Mouse (Mus musculus): ENCODE results near the gene Ces1d. TPM values are rescaled to one million over a fixed set of nuclear protein-coding genes. Genes with fewer than 3 reads are reported as not detected.

Gene Ces1d
- polyA plus RNA-seq, 1 experiment from 2014 or later: 0.20 TPM

Other genes starting within 250 kb of the Ces1d start
- 2.7 and 5.3 TPM in 2 replicates for gene Slc6a2, start 237.8 kb downstream of the Ces1d start, polyA plus RNA-seq (2015; fragmentation: Nextera tagmentation; extraction: Ambion mirVana)
- gene Ces1a, start 149.6 kb downstream of the Ces1d start, polyA plus RNA-seq (2015; fragmentation: Nextera tagmentation; extraction: Ambion mirVana): not detected in 2 replicates
- not detected in 2 replicates for gene Ces1b, start 117.8 kb downstream of the Ces1d start, polyA plus RNA-seq (2015; fragmentation: Nextera tagmentation; extraction: Ambion mirVana)
- not detected in 2 replicates for gene Ces1c, start 66.6 kb downstream of the Ces1d start, polyA plus RNA-seq (2015; fragmentation: Nextera tagmentation; extraction: Ambion mirVana)
- not detected in 2 replicates for gene Ces1e, start 31.8 kb upstream of the Ces1d start, polyA plus RNA-seq (2015; fragmentation: Nextera tagmentation; extraction: Ambion mirVana)
- gene Ces1f, start 81.9 kb upstream of the Ces1d start, polyA plus RNA-seq (2015; fragmentation: Nextera tagmentation; extraction: Ambion mirVana): not detected in 2 replicates
- gene Ces1g, start 139.5 kb upstream of the Ces1d start, polyA plus RNA-seq (2015; fragmentation: Nextera tagmentation; extraction: Ambion mirVana): not detected in 2 replicates
- gene Ces1h, start 181.9 kb upstream of the Ces1d start, polyA plus RNA-seq (2015; fragmentation: Nextera tagmentation; extraction: Ambion mirVana): not detected in 2 replicates